8 mouse cellular contexts compared by ENCODE assay signal in genomic region chrX:53270063-53270432, GRCm38 (mm10). TPM values are rescaled to one million over a fixed set of nuclear protein-coding genes. Genes with fewer than 3 reads are reported as not detected.
DNase-seq lines count a peak whose midpoint lies in the region; ATAC-seq lines count a peak whose summit lies in the region.

No protein-coding gene starts in this region.

- peak overlapping the region; percentile 14; the same call in 1 of the 2 replicates for H3K27ac ChIP-seq in heart, embryonic 16.5 days (ENCODE audit: low read length)
- H3K27ac ChIP-seq in brown adipose tissue, adult 24 weeks (replicated peaks; ENCODE audit: low read depth, low read length), result no peak overlapping the region
- H3K27ac ChIP-seq in hindbrain, embryonic 13.5 days, result no peak overlapping the region
- no peak overlapping the region for H3K27ac ChIP-seq in midbrain, embryonic 11.5 days (ENCODE audit: low read depth, low read length)

- no peak; the same call in 1 of the 2 replicates for ATAC-seq in heart, embryonic 16.5 days (replicated peaks; ENCODE audit: extremely low read depth, insufficient read depth, low FRiP score)
- 0 out of 2 replicates have a peak, but pooled peaks have one; percentile 51 for ATAC-seq in hindbrain, embryonic 13.5 days (ENCODE audit: low FRiP score)
- ATAC-seq in midbrain, embryonic 11.5 days (ENCODE audit: low FRiP score), result peak; percentile 51; the same call in 1 of the 2 replicates

- peak overlapping the region; percentile 71 for H3K4me3 ChIP-seq in heart, embryonic 16.5 days (ENCODE audit: low read length)
- H3K4me3 ChIP-seq in brown adipose tissue, adult 24 weeks (ENCODE audit: insufficient read depth, low read depth, low read length), result peak overlapping the region; percentile 23; the same call in 1 of the 2 replicates
- H3K4me3 ChIP-seq in hindbrain, embryonic 13.5 days, result peak overlapping the region; percentile 58
- H3K4me3 ChIP-seq in midbrain, embryonic 11.5 days (ENCODE audit: low read depth, low read length), result peak overlapping the region; percentile 50

- H3K36me3 ChIP-seq in heart, embryonic 16.5 days (ENCODE audit: control insufficient read depth, insufficient read depth), result no peaks in the 10 kb centered on the region
- no peaks in the 10 kb centered on the region for H3K36me3 ChIP-seq in hindbrain, embryonic 13.5 days
- no peaks in the 10 kb centered on the region for H3K36me3 ChIP-seq in midbrain, embryonic 11.5 days (ENCODE audit: control insufficient read depth, insufficient read depth, low read length)

- H3K4me2 ChIP-seq in heart, embryonic 16.5 days (ENCODE audit: low read depth, low read length), result peak overlapping the region; percentile 56
- H3K4me2 ChIP-seq in hindbrain, embryonic 13.5 days, result peak overlapping the region; percentile 48
- peak overlapping the region; percentile 65 for H3K4me2 ChIP-seq in midbrain, embryonic 11.5 days

- H3K9me3 ChIP-seq in heart, embryonic 16.5 days (replicated peaks; ENCODE audit: control insufficient read depth, low read length), result no peaks in the 10 kb centered on the region
- no peaks in the 10 kb centered on the region for H3K9me3 ChIP-seq in hindbrain, embryonic 13.5 days
- no peaks in the 10 kb centered on the region for H3K9me3 ChIP-seq in midbrain, embryonic 11.5 days (ENCODE audit: control insufficient read depth, low read length)

- DNase-seq in heart, adult 11 months, result no peak
- DNase-seq in midbrain, embryonic 11.5 days (ENCODE audit: low spot score, missing footprints), result no peak
- DNase-seq in right cerebral cortex, adult 18-20 months, result no peak
- DNase-seq in urinary bladder, postnatal 4 days (ENCODE audit: low spot score in 2 of 2), result no peak
- no peak for DNase-seq in kidney, postnatal 10 days

- peaks cover 6% of the 10 kb centered on the region; the same call in 1 of the 2 replicates for H3K4me1 ChIP-seq in heart, embryonic 16.5 days (ENCODE audit: control insufficient read depth, insufficient read depth, low read length)
- H3K4me1 ChIP-seq in brown adipose tissue, adult 24 weeks (ENCODE audit: control insufficient read depth, insufficient read depth, insufficient read length, low read length), result no peaks in the 10 kb centered on the region
- H3K4me1 ChIP-seq in hindbrain, embryonic 13.5 days (replicated peaks), result peaks cover 6% of the 10 kb centered on the region
- no peaks in the 10 kb centered on the region; the same call in 1 of the 2 replicates for H3K4me1 ChIP-seq in midbrain, embryonic 11.5 days (ENCODE audit: control insufficient read depth, insufficient read depth, low read length)

- WGBS in heart, embryonic 16.5 days, result 16% methylated on average over 10 of the region's 10 CpGs
- 23% methylated on average over 10 of the region's 10 CpGs for WGBS in hindbrain, embryonic 13.5 days
- 28% methylated on average over 10 of the region's 10 CpGs for WGBS in midbrain, embryonic 11.5 days

- H3K27me3 ChIP-seq in heart, embryonic 16.5 days (ENCODE audit: control insufficient read depth, insufficient read depth, low read length), result no peaks in the 10 kb centered on the region
- H3K27me3 ChIP-seq in hindbrain, embryonic 13.5 days, result no peaks in the 10 kb centered on the region
- no peaks in the 10 kb centered on the region for H3K27me3 ChIP-seq in midbrain, embryonic 11.5 days (ENCODE audit: control insufficient read depth, insufficient read depth, low read length)

- H3K9ac ChIP-seq in heart, embryonic 16.5 days (ENCODE audit: low read length), result peak overlapping the region; percentile 38; the same call in 1 of the 2 replicates
- H3K9ac ChIP-seq in hindbrain, embryonic 13.5 days, result no peak overlapping the region; the same call in 1 of the 2 replicates
- H3K9ac ChIP-seq in midbrain, embryonic 11.5 days (ENCODE audit: low read length), result no peak overlapping the region

RNA-seq across cellular contexts. Expression of gene Fam122b, which starts 0.4 kb away (rescaled TPM):
- 21.4 and 24.5 TPM in 2 replicates for polyA plus RNA-seq in heart, embryonic 16.5 days (2015; fragmentation: Nextera tagmentation; extraction: Ambion mirVana)
- 2.2 and 3.8 TPM in 2 replicates for polyA plus RNA-seq in brown adipose tissue, adult 24 weeks (2012; ENCODE audit: insufficient read depth, insufficient read length, missing spikeins)
- 3.4 and 4.0 TPM in 2 replicates for polyA plus RNA-seq in hindbrain, embryonic 13.5 days (2015; fragmentation: Nextera tagmentation; extraction: Ambion mirVana)
- 8.5 and 9.0 TPM in 2 replicates for polyA plus RNA-seq in midbrain, embryonic 11.5 days (2014; fragmentation: Nextera tagmentation; extraction: Ambion mirVana)

RNA-seq across cellular contexts. Expression of gene Fam122c, which starts 3.2 kb away (rescaled TPM):
- polyA plus RNA-seq in heart, embryonic 16.5 days (2015; fragmentation: Nextera tagmentation; extraction: Ambion mirVana), result not detected in 2 replicates
- polyA plus RNA-seq in brown adipose tissue, adult 24 weeks (2012; ENCODE audit: insufficient read depth, insufficient read length, missing spikeins), result not detected in 2 replicates
- polyA plus RNA-seq in hindbrain, embryonic 13.5 days (2015; fragmentation: Nextera tagmentation; extraction: Ambion mirVana), result not detected in 2 replicates
- not detected in 2 replicates for polyA plus RNA-seq in midbrain, embryonic 11.5 days (2014; fragmentation: Nextera tagmentation; extraction: Ambion mirVana)

RNA-seq across cellular contexts. Expression of gene Plac1, which starts 30.1 kb away (rescaled TPM):
- 4.6 and 6.2 TPM in 2 replicates for polyA plus RNA-seq in heart, embryonic 16.5 days (2015; fragmentation: Nextera tagmentation; extraction: Ambion mirVana)
- polyA plus RNA-seq in brown adipose tissue, adult 24 weeks (2012; ENCODE audit: insufficient read depth, insufficient read length, missing spikeins), result not detected in 2 replicates
- 0.82 and 1.2 TPM in 2 replicates for polyA plus RNA-seq in hindbrain, embryonic 13.5 days (2015; fragmentation: Nextera tagmentation; extraction: Ambion mirVana)
- 1.9 and 2.4 TPM in 2 replicates for polyA plus RNA-seq in midbrain, embryonic 11.5 days (2014; fragmentation: Nextera tagmentation; extraction: Ambion mirVana)
